Mouse (Mus musculus) cerebellum, adult 18-20 months (tissue): Measurements from ENCODE around the gene Mrps7.

Source experiments
- DNase-seq, 2 experiments: peaks; one replicate each; pipeline ENCODE4 v3.0.0; 2021

Mrps7 gene

GRCm38 (mm10) chr11:115609576-115609975, 5.9 kb downstream of the Mrps7 start:
- DNase-seq: no peak

GRCm38 (mm10) chr11:115611173-115611572, 7.4 kb downstream of the Mrps7 start:
- DNase-seq: no peak

DNA sequence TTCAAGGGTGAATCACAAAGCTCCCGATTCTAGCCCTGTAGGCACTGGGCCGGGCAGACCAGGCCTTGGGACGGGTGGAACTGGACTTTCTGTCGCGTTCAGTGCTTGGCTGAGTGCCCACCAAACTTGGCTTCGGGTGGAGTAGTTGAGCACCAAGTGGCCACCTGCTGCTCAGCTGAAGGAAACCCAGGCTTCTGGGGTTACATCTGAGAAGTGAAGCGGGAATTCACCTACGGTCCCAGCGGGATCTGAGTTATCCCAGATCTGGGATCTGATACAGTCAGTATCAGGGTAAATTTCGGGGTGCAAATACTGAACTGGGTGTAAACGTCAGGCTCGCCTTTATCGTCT, 8.3 kb downstream of the Mrps7 start:
- DNase-seq: peak; percentile 74 to 75

DNA sequence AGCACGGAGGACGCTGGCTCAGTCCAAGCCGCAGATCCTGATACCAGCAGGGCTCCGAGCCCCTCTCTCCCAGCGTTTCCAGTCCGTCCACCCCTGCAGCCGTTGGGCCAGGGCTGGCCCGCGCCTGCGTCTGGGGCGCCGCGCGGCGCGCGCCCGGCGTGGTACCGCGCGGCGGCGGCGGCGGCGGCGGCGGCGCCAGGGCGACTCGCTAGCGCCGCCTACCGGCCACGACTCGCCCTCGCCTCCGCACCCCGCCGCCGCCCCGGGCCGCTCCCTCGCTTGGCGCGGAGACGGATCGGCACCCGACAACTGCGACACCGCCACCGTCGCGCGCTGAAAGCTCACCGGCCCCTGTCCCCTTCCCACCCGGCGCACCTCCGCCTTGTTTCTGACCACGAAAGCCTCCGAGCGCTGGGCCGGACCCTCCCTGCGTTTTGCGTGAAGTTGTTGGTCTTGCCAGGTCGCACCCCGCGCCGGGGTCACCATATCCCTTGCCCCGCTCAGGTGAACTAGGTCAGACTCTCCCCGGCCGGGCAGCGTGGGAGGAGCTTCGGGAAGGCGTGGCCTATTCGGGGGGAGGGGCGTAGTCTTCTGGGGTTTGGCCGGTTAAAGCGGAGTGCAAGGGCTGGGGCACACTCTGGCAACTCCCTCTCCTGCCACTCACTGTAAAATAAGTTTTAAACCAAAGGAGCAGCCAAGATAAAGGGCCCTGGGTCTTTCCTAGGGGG, 8.8 kb downstream of the Mrps7 start, which contains the start of gene Mif4gd:
Mif4gd (minus strand) TSS at position 560 of the 728 bp plus-strand sequence.
- peak; percentile 92 for DNase-seq

DNA sequence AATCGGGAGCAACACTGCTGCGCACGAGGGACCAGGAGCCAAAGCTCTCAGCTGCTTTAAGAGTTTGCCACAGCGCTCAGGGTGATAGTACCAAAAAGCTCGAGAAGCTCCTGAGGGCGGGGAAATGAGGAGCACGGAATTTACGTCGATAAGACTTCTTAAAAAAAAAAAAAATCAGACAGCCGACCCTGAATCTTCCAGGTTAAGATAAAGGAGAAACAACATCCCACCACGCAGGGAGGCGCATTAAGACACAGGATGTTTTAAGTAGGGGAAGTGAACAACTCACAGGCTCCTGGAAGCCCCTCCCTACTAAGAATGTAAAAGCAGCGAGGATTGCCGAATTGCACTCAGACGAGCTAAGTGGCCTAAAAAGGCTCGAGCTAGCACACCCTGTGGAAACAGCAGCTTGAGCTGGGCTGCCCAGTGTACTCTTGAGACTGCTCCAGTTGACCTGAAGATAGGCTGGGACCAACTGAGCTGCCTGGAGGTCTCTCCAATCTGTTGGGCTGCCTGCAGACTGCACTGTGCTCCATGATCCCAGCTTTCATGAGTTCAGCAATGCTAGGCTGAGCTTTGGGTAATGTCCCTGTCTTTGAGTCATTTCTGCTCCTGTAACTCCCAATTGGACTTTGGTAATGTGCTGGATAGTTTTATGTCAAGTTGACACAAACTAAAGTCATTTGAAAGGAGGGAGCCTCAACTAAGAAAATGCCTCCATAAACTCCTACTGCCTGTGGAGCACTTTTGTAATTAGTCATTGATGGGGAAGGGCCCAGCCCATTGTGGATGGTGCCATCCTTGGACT, 9.6 kb downstream of the Mrps7 start:
- no peak for DNase-seq

- DNase-seq: no peak
These were observed 10.8 kb downstream of the Mrps7 start for GRCm38 (mm10) chr11:115614346-115615107.

DNA sequence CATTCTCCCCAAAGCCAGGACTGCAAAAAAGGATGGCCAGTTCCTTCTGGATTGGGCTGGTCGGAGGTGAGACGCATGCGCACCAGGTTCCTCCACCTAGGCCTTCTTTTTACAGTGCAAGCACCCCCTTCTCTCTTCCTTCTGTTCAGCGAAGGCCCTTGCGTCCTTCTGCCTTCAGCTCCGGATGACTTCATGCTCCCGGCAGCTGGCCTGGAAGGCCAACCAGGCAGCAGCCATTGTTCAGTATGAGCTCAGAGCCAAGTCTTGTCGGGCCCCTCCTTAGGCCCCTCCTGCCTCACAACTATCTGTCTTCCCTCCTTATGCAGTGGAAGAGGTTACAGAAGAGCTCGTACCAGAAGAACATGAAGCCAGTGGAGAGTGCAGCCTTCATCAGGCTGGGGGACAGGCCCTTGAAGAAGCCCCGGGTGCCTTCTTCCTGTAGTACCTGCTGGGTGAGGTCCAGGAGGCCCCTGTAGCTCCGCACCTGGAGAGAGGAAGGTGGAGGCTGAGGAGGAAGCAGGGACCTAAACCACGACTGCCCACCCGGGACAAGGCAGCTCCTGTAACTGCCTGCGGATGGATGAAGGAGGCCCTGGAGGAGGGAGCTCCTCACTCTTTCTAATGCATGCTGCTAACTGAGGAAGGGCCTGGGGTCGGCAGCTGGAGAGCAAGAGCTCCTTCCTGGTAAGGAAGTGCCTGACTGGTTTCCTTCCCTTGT, 11.5 kb downstream of the Mrps7 start:
- DNase-seq: no peak

GRCm38 (mm10) chr11:115615875-115616274, 12.2 kb downstream of the Mrps7 start:
- no peak for DNase-seq

- DNase-seq: no peak
These were observed 12.6 kb downstream of the Mrps7 start for GRCm38 (mm10) chr11:115616371-115616770.

GRCm38 (mm10) chr11:115616893-115617292, 13.2 kb downstream of the Mrps7 start:
- no peak for DNase-seq

DNA sequence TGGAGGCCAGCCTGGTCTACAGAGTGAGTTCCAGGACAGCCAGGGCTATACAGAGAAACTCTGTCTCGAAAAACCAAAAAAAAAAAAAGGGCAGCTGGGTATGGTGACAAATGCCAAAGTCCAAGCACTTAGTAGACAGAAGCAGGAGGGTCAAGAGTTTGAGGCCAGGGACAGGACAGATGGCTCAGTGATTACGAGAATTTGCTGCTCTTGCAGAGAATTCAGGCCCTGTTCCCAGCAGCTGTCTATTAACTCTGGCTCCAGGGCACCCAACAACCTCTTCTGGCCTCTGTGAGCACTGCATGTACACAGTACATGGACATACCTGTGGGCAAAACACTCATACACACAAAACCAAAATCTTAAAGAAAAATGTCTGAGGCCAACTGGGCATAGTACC, 14.3 kb downstream of the Mrps7 start:
- DNase-seq: no peak

DNA sequence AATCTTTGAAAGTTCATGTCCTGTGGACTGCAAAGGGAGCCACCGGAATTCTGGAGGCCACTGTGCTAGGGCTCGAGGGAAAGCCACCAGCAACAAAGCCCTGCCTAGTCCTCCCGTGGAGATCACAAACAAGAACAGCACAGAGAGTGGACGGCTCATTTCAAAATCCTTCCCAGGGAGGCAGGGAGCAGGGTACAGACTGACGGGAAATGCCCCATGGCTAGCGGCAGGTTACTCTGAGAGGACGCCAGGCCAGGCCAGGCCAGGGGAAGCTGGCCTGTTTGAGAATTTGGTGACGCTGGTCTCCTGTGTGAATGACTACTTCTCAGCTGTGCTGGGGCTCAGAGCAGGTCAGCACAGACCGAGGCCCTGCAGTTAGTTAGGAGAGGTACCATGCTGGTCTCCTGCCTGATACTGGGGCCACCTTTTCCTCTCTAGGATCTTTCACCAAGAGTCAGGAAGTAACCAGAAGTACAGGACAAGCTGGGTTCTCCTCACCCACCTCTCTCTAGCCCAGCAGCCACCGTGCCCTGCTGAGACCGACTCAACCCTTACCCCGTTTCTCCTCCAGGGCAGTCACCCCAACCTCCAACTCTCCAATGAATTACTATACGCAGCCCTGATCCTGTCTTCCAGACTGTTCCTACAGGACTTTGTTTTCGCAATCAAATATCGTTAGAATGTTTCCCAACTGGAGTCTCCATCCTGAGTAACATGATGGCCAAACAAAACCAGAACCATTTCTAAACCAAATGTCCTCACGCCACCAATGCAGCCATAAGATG, 15.2 kb downstream of the Mrps7 start:
- no peak for DNase-seq

- no peak for DNase-seq
These were observed 16.2 kb downstream of the Mrps7 start for GRCm38 (mm10) chr11:115619949-115620348.

GRCm38 (mm10) chr11:115623487-115624070, 19.9 kb downstream of the Mrps7 start:
- DNase-seq: no peak

GRCm38 (mm10) chr11:115625877-115626276, 22.2 kb downstream of the Mrps7 start:
- no peak for DNase-seq

- DNase-seq: no peak
These were observed 23.3 kb downstream of the Mrps7 start for GRCm38 (mm10) chr11:115626824-115627616.

DNA sequence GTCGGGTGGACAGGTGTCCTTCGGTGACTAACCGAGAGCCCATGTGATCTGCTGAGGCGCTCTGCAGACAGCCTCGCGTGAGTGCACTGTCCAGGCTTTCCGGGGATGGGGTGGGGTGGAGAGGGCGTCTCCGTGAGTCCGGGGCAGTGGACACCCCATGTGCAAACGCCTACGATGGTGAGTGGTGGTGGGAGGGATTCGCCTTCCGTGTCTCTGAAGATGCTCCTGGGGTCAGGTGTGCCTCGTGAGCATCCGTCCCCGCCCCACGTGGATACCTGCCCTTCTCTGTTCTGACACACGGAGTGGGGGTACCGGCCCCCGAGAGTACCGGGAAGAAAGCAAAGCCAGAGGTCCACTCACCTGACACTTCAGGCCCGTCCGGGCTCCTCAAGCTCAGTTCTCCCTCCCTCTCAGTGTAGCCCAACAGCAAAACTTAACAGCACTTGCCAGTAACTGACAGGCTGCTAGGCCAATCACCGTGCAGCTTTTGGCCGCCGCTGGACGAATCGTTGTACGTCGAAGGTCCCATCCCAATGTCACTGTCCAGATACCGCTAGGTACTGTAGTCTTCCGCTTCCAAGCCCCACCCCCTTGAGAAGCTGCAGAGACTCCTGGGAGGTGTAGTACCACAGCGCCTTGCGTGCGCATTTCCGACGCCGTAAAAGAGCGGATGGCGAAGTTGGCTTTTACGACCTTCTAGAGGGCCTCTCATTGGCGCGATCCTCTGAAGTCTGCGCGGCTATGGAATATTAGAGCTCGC, 24.2 kb downstream of the Mrps7 start, which contains the start of gene Slc25a19:
Slc25a19 (minus strand) TSS at position 591 of the 760 bp plus-strand sequence.
- peak; percentile 98 to 100 for DNase-seq

- DNase-seq: no peak
These were observed 24.9 kb downstream of the Mrps7 start for GRCm38 (mm10) chr11:115628465-115629101.
